In genomic region chr9:107888267-107888850, GRCm38 (mm10) we compare ENCODE assay signal across 8 mouse cellular contexts. TPM values are rescaled to one million over a fixed set of nuclear protein-coding genes. Genes with fewer than 3 reads are reported as not detected.
A peak's percentile ranks its signal among the peaks of the same experiment; 100 is the strongest.
DNase-seq lines count a peak whose midpoint lies in the region; ATAC-seq and TF ChIP-seq lines count a peak whose summit lies in the region.

No protein-coding gene starts in this region.

- 0% methylated on average over 18 of the region's 18 CpGs for WGBS in lung, adult 2 months
- under 1% methylated on average over 18 of the region's 18 CpGs for WGBS in hindbrain, embryonic 13.5 days
- 0% methylated on average over 18 of the region's 18 CpGs for WGBS in liver, embryonic 11.5 days
- 1% methylated on average over 18 of the region's 18 CpGs for WGBS in olfactory bulb, adult 2 months

- H3K4me3 ChIP-seq in lung, adult 2 months (replicated peaks; ENCODE audit: extremely low read depth, low read depth, low read length), result peak overlapping the region; percentile 75
- H3K4me3 ChIP-seq in hindbrain, embryonic 13.5 days, result peak overlapping the region; percentile 84
- H3K4me3 ChIP-seq in liver, embryonic 11.5 days (ENCODE audit: low read depth, low read length), result peak overlapping the region; percentile 81
- peak overlapping the region; percentile 67 for H3K4me3 ChIP-seq in olfactory bulb, adult 2 months (ENCODE audit: insufficient read depth, low read depth, low read length)

- no peaks in the 10 kb centered on the region for H3K9me3 ChIP-seq in hindbrain, embryonic 13.5 days
- H3K9me3 ChIP-seq in liver, embryonic 11.5 days (ENCODE audit: control insufficient read depth, low read length), result no peaks in the 10 kb centered on the region

- peak overlapping the region; percentile 70 for H3K4me2 ChIP-seq in hindbrain, embryonic 13.5 days
- H3K4me2 ChIP-seq in liver, embryonic 11.5 days, result peak overlapping the region; percentile 92

- H3K9ac ChIP-seq in hindbrain, embryonic 13.5 days, result peak overlapping the region; percentile 88
- peak overlapping the region; percentile 77 for H3K9ac ChIP-seq in liver, embryonic 11.5 days (ENCODE audit: low read depth, low read length)

- TF ChIP-seq CTCF in lung, adult 2 months (IDR thresholded peaks at IDR 0.05; ENCODE audit: insufficient read depth, low read length), result no peak
- no peak for TF ChIP-seq CTCF in olfactory bulb, adult 2 months (IDR thresholded peaks at IDR 0.05; ENCODE audit: insufficient read depth, low read depth, low read length)

- peak overlapping the region; percentile 84 for H3K27ac ChIP-seq in hindbrain, embryonic 13.5 days
- peak overlapping the region; percentile 34; the same call in 1 of the 2 replicates for H3K27ac ChIP-seq in liver, embryonic 11.5 days (ENCODE audit: low read depth, low read length)
- peak overlapping the region; percentile 24; the same call in 1 of the 2 replicates for H3K27ac ChIP-seq in olfactory bulb, adult 2 months (ENCODE audit: insufficient read depth, low read depth, low read length)

- TF ChIP-seq POLR2A in lung, adult 2 months (IDR thresholded peaks at IDR 0.05; ENCODE audit: borderline replicate concordance, extremely low read depth, low read depth, low read length), result no peak
- TF ChIP-seq POLR2A in olfactory bulb, adult 2 months (IDR thresholded peaks at IDR 0.05; ENCODE audit: insufficient read depth, low read depth, low read length), result no peak

- H3K27me3 ChIP-seq in hindbrain, embryonic 13.5 days, result peaks cover 25% of the 10 kb centered on the region
- H3K27me3 ChIP-seq in liver, embryonic 11.5 days (replicated peaks; ENCODE audit: control insufficient read depth, insufficient read depth, low read length), result peaks cover 2% of the 10 kb centered on the region; the same call in 1 of the 2 replicates

- H3K4me1 ChIP-seq in lung, adult 2 months (ENCODE audit: control insufficient read depth, insufficient read depth, low read length), result no peaks in the 10 kb centered on the region
- peaks cover 18% of the 10 kb centered on the region for H3K4me1 ChIP-seq in hindbrain, embryonic 13.5 days (replicated peaks)
- H3K4me1 ChIP-seq in liver, embryonic 11.5 days (replicated peaks; ENCODE audit: control insufficient read depth, insufficient read depth, low read length), result peaks cover 9% of the 10 kb centered on the region
- peaks cover 11% of the 10 kb centered on the region for H3K4me1 ChIP-seq in olfactory bulb, adult 2 months (ENCODE audit: control insufficient read depth, insufficient read depth, low read length)

- H3K36me3 ChIP-seq in hindbrain, embryonic 13.5 days, result peaks cover 3% of the 10 kb centered on the region; the same call in 1 of the 2 replicates
- no peaks in the 10 kb centered on the region for H3K36me3 ChIP-seq in liver, embryonic 11.5 days (ENCODE audit: control insufficient read depth, insufficient read depth, low read length)

- peak; percentile 86 for ATAC-seq in hindbrain, embryonic 13.5 days (ENCODE audit: low FRiP score)
- peak; percentile 68 for ATAC-seq in liver, embryonic 11.5 days (replicated peaks; ENCODE audit: low FRiP score)

- peak; percentile 30 for DNase-seq in lung, adult 2 months
- no peak for DNase-seq in lung, postnatal 14 days
- DNase-seq in MEL-GATA-1-ER (ENCODE audit: extremely low read depth, low read depth), result peak; percentile 56
- peak; percentile 52 for DNase-seq in embryo, embryonic 11 days
- no peak for DNase-seq in liver, embryonic 11.5 days (ENCODE audit: low spot score)
- DNase-seq in right cerebral cortex, postnatal 25 days, result no peak

RNA-seq across cellular contexts. Expression of gene Mon1a, which starts 0.4 kb away (rescaled TPM):
- 29.4 and 31.7 TPM in 2 replicates for polyA plus RNA-seq in lung, adult 2 months (2012; rRNA removed)
- 25.2 and 25.5 TPM in 2 replicates for polyA plus RNA-seq in hindbrain, embryonic 13.5 days (2015; fragmentation: Nextera tagmentation; extraction: Ambion mirVana)
- 8.9 and 11.0 TPM in 2 replicates for polyA plus RNA-seq in liver, embryonic 11.5 days (2014; fragmentation: Nextera tagmentation; extraction: Ambion mirVana)
- polyA plus RNA-seq in olfactory bulb, adult 2 months (2012; ENCODE audit: insufficient read depth, insufficient read length, low replicate concordance, missing spikeins), result not detected in 2 replicates

RNA-seq across cellular contexts. Expression of gene Rbm6, which starts 15.3 kb away (rescaled TPM):
- polyA plus RNA-seq in lung, adult 2 months (2012; rRNA removed), result 13.0 and 19.0 TPM in 2 replicates
- 121 and 122 TPM in 2 replicates for polyA plus RNA-seq in hindbrain, embryonic 13.5 days (2015; fragmentation: Nextera tagmentation; extraction: Ambion mirVana)
- polyA plus RNA-seq in liver, embryonic 11.5 days (2014; fragmentation: Nextera tagmentation; extraction: Ambion mirVana), result 60.0 and 60.9 TPM in 2 replicates
- polyA plus RNA-seq in olfactory bulb, adult 2 months (2012; ENCODE audit: insufficient read depth, insufficient read length, low replicate concordance, missing spikeins), result 246 and 345 TPM in 2 replicates

RNA-seq across cellular contexts. Expression of gene Mst1r, which starts 18.3 kb away (rescaled TPM):
- 17.8 and 27.4 TPM in 2 replicates for polyA plus RNA-seq in lung, adult 2 months (2012; rRNA removed)
- polyA plus RNA-seq in hindbrain, embryonic 13.5 days (2015; fragmentation: Nextera tagmentation; extraction: Ambion mirVana), result 1.8 and 2.1 TPM in 2 replicates
- polyA plus RNA-seq in liver, embryonic 11.5 days (2014; fragmentation: Nextera tagmentation; extraction: Ambion mirVana), result 1.3 and 1.5 TPM in 2 replicates
- not detected in 2 replicates for polyA plus RNA-seq in olfactory bulb, adult 2 months (2012; ENCODE audit: insufficient read depth, insufficient read length, low replicate concordance, missing spikeins)

RNA-seq across cellular contexts. Expression of gene Actl11, which starts 39.9 kb away (rescaled TPM):
- polyA plus RNA-seq in lung, adult 2 months (2012; rRNA removed), result not detected in 2 replicates
- not detected in 2 replicates for polyA plus RNA-seq in hindbrain, embryonic 13.5 days (2015; fragmentation: Nextera tagmentation; extraction: Ambion mirVana)
- polyA plus RNA-seq in liver, embryonic 11.5 days (2014; fragmentation: Nextera tagmentation; extraction: Ambion mirVana), result not detected in 2 replicates
- not detected in 2 replicates for polyA plus RNA-seq in olfactory bulb, adult 2 months (2012; ENCODE audit: insufficient read depth, insufficient read length, low replicate concordance, missing spikeins)

RNA-seq across cellular contexts. Expression of gene Camkv, which starts 47.1 kb away (rescaled TPM):
- 0.06 and 0.09 TPM in 2 replicates for polyA plus RNA-seq in lung, adult 2 months (2012; rRNA removed)
- polyA plus RNA-seq in hindbrain, embryonic 13.5 days (2015; fragmentation: Nextera tagmentation; extraction: Ambion mirVana), result 12.4 and 13.3 TPM in 2 replicates
- polyA plus RNA-seq in liver, embryonic 11.5 days (2014; fragmentation: Nextera tagmentation; extraction: Ambion mirVana), result 0.56 and 0.88 TPM in 2 replicates
- polyA plus RNA-seq in olfactory bulb, adult 2 months (2012; ENCODE audit: insufficient read depth, insufficient read length, low replicate concordance, missing spikeins), result not detected in 2 replicates

Comparison
In these comparisons a context has a peak if more than half of its experiments do, and no peak if none do; other contexts are left out.
1. DNase-seq: peak in lung, adult 2 months (single experiment), MEL-GATA-1-ER (single experiment) and embryo, embryonic 11 days (single experiment); none in lung, postnatal 14 days (single experiment), liver, embryonic 11.5 days (single experiment) and right cerebral cortex, postnatal 25 days (single experiment).
2. H3K27ac ChIP-seq: peak in every context shown above with its lines; median percentile 84 in hindbrain, embryonic 13.5 days; 34 in liver, embryonic 11.5 days; 24 in olfactory bulb, adult 2 months.
3. Peak in every context shown above with its lines, with median percentiles within 50 percentile points of each other: H3K4me3 ChIP-seq.